Mouse (Mus musculus): ENCODE results near the gene Vipr2.

DNA sequence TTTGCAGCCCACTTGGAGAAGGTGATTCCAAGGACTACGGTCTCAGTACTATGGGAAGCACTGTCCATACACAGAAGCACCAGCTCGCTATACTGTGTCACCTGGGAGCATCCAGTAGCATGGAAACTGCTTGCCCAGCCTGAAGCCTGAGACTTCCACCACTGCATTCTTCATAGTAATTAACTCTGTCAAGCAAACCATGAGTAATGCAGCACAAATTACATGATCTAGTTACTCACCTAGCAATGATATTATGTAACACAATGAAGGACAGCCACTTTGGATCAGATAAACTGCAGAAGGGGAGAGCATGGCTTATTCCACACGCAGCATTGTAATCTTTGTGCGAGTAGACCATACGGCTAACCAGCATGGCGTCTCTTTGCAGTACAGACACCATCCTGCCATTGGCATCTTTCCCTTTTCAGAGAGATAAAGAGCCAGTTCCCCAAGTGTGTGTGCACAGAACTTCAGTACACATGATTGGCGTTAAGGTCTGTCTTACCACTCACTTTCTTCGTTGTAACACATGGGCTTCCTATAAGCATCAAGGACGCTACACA is 75.4 kb downstream of the Vipr2 start:
- TF ChIP-seq CTCF (IDR thresholded peaks at IDR 0.05; ENCODE audit: low read depth) (no peak), EP300 (optimal IDR thresholded peaks at IDR 0.05) (no peak)

Measured in stomach, postnatal 0 days (tissue).